Mouse (Mus musculus): ENCODE measurements around the gene Lsm2. TPM values are rescaled to one million over a fixed set of nuclear protein-coding genes. Genes with fewer than 3 reads are reported as not detected.
"Not testable (repeated sequence)": the region's sequence is repeated elsewhere in the genome, so short reads cannot be mapped to it uniquely, and the experiment has no call there.

The Lsm2 gene
- total RNA-seq, 2 experiments from 2014 or later: 35.9 to 38.5 TPM

DNA sequence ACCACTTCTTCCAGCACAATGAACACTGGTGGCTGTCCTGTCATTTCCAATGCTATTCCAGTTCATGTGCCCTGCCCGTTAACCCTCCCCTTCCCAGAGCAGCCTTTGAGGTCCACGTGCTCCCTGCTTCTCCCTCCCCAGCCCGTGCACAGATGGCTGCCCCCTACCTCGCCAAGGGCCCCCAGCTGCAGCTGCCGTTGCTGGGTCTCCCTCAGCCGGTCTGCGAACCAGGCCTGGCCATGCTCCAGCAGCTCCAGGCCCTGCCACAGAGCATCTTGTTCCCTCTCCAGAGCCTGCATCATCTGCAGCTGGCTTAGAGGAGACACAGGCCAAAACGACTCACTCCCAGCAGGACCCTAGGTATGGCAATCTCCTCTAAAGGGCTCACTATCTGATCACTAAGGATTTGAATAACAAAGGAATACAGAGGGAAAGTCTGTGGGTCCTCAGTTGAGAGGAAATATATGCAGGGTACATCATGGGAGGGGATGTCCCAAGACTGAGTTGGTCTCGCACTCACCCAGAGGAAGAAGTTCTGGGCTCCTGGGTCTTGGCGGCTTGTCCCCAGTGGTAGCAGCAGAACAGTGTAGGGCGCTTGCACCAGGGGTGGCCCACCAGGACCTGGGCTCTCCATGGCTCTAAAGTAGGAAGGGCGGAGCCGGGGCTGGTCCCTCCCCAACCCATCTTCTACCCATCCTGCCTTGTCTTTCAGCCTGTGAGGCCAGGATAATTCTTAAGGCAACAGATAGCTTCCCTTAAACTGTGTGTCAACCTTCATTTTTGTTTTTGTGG lies 45.8 kb downstream of the Lsm2 start, which contains the start of gene Sapcd1:
Gene Sapcd1, minus strand, starts transcription at position 740 of the 792 bp plus-strand sequence.
- DNase-seq: peak; percentile 96
- intact Hi-C loops (cut with DNase I): no loop called here

DNA sequence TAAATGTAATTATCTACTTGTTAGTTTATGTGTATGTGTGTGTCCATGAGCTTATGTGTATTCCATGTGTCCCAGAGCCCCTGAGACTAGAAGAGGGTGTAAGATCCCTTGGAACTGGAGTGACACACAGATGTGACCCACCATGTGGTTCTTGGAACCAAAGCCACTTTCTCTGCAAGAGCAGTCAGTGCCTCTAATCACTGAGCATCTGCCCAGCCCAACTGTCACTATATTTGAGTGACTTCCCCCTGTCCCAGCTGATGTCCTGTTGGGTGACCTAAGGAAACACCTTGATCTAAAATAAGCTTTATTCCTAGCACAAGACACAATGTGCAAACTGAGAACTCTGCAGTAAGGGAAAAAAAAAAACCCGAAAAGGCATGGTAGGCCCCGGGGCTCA lies 46.7 kb downstream of the Lsm2 start:
- intact Hi-C loops (cut with DNase I): no loop called here
- no peak for DNase-seq

DNA sequence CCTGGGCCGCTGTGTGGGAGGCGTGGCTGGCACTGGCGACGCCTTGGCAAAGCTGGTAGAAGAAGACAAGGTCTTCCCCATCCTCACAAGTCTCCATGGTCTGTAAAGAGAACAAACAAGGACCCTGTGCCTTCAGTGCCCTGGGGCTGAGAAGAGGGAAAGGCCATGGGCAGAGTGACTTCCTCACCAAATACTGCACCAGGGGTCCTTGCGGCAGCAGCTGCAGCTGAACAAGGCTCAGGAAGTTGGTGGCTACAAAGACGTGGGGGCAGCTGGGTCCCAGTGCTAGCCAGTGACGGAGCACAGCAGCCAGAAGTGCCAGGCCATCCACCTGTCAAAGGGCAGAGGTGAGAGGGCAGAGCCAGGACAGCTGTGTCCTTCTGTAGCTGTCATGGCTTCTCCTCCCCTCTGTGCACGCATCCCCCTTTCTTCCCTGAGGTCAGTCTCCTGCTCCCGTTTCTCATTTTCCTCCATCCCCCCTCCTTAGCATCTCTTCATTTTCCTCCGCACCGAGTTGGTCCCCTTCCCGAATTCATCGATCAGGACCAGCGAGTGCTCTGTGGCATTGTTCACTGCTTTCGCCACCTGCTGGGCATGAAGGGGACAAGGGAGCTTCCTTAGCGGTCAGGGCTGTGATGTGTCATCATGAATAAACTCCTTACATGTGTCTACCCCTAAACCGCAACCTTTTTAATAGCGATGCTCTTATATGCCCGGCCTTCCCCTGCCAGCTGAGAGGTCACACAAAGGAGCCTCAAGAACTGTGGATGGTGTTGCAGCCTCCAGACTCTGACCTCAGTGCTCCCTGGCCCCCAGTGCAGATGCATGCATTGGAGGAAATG lies 48.2 kb downstream of the Lsm2 start:
- no peak for DNase-seq
- intact Hi-C loops (cut with DNase I): no loop called here

GRCm38 (mm10) chr17:35031272-35031671 lies 49.6 kb downstream of the Lsm2 start:
- DNase-seq: no peak
- intact Hi-C loops (cut with DNase I): no loop called here

- intact Hi-C loops (cut with DNase I): no loop called here
- no peak for DNase-seq
Measured at GRCm38 (mm10) chr17:35031880-35032279, 50.2 kb downstream of the Lsm2 start.

DNA sequence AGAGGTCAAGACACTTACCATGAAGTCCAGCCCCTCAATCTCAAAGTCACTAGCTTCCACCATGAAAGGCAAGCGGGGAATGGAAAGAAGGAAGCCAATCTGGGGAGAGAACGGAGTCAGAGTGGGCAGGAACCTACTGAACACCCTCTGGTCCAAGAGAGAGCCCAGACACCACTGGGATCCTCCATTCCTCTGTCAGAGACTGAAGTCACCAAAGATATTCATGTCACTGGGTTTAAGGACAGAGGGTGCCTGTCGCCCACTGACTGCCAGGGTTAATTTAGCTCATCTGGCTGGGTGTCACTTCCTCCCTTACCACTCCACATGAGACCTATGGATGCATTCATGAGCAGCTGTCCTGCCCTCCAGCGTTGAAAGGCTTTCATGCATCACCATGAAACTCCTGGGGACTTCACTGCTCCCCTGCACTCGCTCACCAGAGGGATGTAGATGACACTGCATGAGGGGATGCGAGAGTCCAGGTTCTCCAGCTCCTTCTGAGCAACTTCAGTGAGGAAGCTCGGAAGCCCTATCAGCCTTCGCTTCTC lies 50.7 kb downstream of the Lsm2 start:
- intact Hi-C loops (cut with DNase I): no loop called here
- DNase-seq: no peak

DNA sequence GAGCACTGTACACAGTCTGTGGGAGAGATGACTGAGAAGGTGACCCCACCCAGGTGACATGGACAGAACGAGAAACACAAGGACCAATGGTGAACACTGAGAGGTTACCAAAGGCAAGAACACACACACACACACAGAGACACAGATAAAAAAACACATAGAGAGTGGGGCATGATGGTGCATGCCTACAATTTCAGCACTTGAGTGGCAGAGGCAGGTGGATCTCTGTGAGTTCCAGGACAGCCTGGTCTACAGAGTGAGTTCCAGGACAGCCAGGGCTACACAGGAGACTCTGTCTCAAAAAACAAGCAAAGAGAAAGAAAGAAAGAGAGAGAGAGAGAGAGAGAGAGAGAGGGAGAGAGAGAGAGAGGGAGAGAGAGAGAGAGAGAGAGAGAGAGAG lies 52.0 kb downstream of the Lsm2 start:
- intact Hi-C loops (cut with DNase I); DNase-seq: not testable (repeated sequence)

- DNase-seq: no peak
Measured at GRCm38 (mm10) chr17:35034896-35035295, 53.2 kb downstream of the Lsm2 start.

More at GRCm38 (mm10) chr17:35034896-35035295, 53.2 kb downstream of the Lsm2 start:
- intact Hi-C loops (cut with DNase I): no loop called here

Other genes starting within 250 kb of the Lsm2 start
- 1 to 10 TPM; 4.4 TPM for gene C4b, start 238.0 kb upstream of the Lsm2 start, total RNA-seq (2021)
- gene Cyp21a1, start 177.3 kb upstream of the Lsm2 start, total RNA-seq (2021): not detected
- 10 to 100 TPM; 47.9 to 48.2 TPM for gene Stk19, start 144.9 kb upstream of the Lsm2 start, total RNA-seq (2021)
- gene Dxo, start 144.8 kb upstream of the Lsm2 start, total RNA-seq (2021): 10 to 100 TPM; 33.8 to 38.1 TPM
- gene Skiv2l, start 131.7 kb upstream of the Lsm2 start, total RNA-seq (2021): 10 to 100 TPM; 68.5 to 74.7 TPM
- 10 to 100 TPM; 31.7 to 32.8 TPM for gene Nelfe, start 131.5 kb upstream of the Lsm2 start, total RNA-seq (2021)
- gene Cfb, start 119.3 kb upstream of the Lsm2 start, total RNA-seq (2021): under 1 TPM; 0.28 to 0.66 TPM
- 10 to 100 TPM; 35.4 to 38.3 TPM for gene Zbtb12, start 102.4 kb upstream of the Lsm2 start, total RNA-seq (2021)
- gene Gm20547, start 99.8 kb upstream of the Lsm2 start, total RNA-seq (2021): not detected
- gene C2, start 83.6 kb upstream of the Lsm2 start, total RNA-seq (2021): 1 to 10 TPM; 2.1 to 3.2 TPM
- 100 to 1,000 TPM; 232 to 251 TPM for gene Ehmt2, start 83.4 kb upstream of the Lsm2 start, total RNA-seq (2021)
- under 1 TPM in 1 of 2 experiments, not detected in 1; 0.20 TPM for gene Slc44a4, start 67.4 kb upstream of the Lsm2 start, total RNA-seq (2021)
- gene Neu1, start 50.6 kb upstream of the Lsm2 start, total RNA-seq (2021): 10 to 100 TPM; 18.8 to 19.1 TPM
- gene Hspa1b, start 22.6 kb upstream of the Lsm2 start, total RNA-seq (2021): 1 to 10 TPM; 1.6 to 2.3 TPM
- gene Gm20481, start 11.9 kb upstream of the Lsm2 start, total RNA-seq (2021): not detected
- gene Hspa1a, start 9.7 kb upstream of the Lsm2 start, total RNA-seq (2021): 1 to 10 TPM; 3.1 to 5.2 TPM
- under 1 TPM in 1 of 2 experiments, not detected in 1; 0.22 TPM for gene Hspa1l, start 9.2 kb upstream of the Lsm2 start, total RNA-seq (2021)
- gene Vars, start 19.1 kb downstream of the Lsm2 start, total RNA-seq (2021): 10 to 100 TPM; 91.0 to 94.3 TPM
- under 1 TPM; 0.12 to 0.16 TPM for gene Vwa7, start 34.7 kb downstream of the Lsm2 start, total RNA-seq (2021)
- gene Sapcd1, start 46.2 kb downstream of the Lsm2 start, total RNA-seq (2021): under 1 TPM; 0.98 to 0.99 TPM
- 1 to 10 TPM; 2.0 to 3.2 TPM for gene Msh5, start 64.9 kb downstream of the Lsm2 start, total RNA-seq (2021)
- gene Clic1, start 68.1 kb downstream of the Lsm2 start, total RNA-seq (2021): 10 to 100 TPM; 20.2 to 20.3 TPM
- 100 to 1,000 TPM; 101 to 115 TPM for gene Ddah2, start 77.2 kb downstream of the Lsm2 start, total RNA-seq (2021)
- not detected for gene Ly6g6c, start 83.5 kb downstream of the Lsm2 start, total RNA-seq (2021)
- not detected for gene Mpig6b, start 84.3 kb downstream of the Lsm2 start, total RNA-seq (2021)
- gene Ly6g6e, start 95.0 kb downstream of the Lsm2 start, total RNA-seq (2021): 1 to 10 TPM; 2.8 to 3.4 TPM
- not detected for gene Ly6g6d, start 96.2 kb downstream of the Lsm2 start, total RNA-seq (2021)
- not detected for gene Ly6g6f, start 103.7 kb downstream of the Lsm2 start, total RNA-seq (2021)
- 10 to 100 TPM; 66.7 to 73.6 TPM for gene Abhd16a, start 107.4 kb downstream of the Lsm2 start, total RNA-seq (2021)
- not detected for gene Ly6g5c, start 126.4 kb downstream of the Lsm2 start, total RNA-seq (2021)
- gene Ly6g5b, start 133.6 kb downstream of the Lsm2 start, total RNA-seq (2021): 1 to 10 TPM in 1 of 2 experiments, under 1 TPM in 1; 0.81 to 2.3 TPM
- gene Gpank1, start 139.6 kb downstream of the Lsm2 start, total RNA-seq (2021): 10 to 100 TPM; 10.7 to 12.1 TPM
- gene Csnk2b, start 140.2 kb downstream of the Lsm2 start, total RNA-seq (2021): 100 to 1,000 TPM; 210 to 214 TPM
- gene D17H6S53E, start 144.5 kb downstream of the Lsm2 start, total RNA-seq (2021): 10 to 100 TPM; 19.8 to 20.1 TPM
- under 1 TPM in 1 of 2 experiments, not detected in 1; 0.52 TPM for gene Apom, start 150.2 kb downstream of the Lsm2 start, total RNA-seq (2021)
- gene Bag6, start 153.3 kb downstream of the Lsm2 start, total RNA-seq (2021): 100 to 1,000 TPM; 395 to 410 TPM
- gene Prrc2a, start 183.0 kb downstream of the Lsm2 start, total RNA-seq (2021): 100 to 1,000 TPM; 311 to 315 TPM
- 1 to 10 TPM; 2.5 to 3.6 TPM for gene Aif1, start 194.2 kb downstream of the Lsm2 start, total RNA-seq (2021)
- gene Lst1, start 206.6 kb downstream of the Lsm2 start, total RNA-seq (2021): 10 to 100 TPM; 12.3 to 17.6 TPM
- under 1 TPM; 0.77 to 0.88 TPM for gene Ltb, start 212.6 kb downstream of the Lsm2 start, total RNA-seq (2021)
- under 1 TPM in 1 of 2 experiments, not detected in 1; 0.52 TPM for gene Tnf, start 220.1 kb downstream of the Lsm2 start, total RNA-seq (2021)
- 1 to 10 TPM in 1 of 2 experiments, under 1 TPM in 1; 0.82 to 1.0 TPM for gene Lta, start 223.5 kb downstream of the Lsm2 start, total RNA-seq (2021)
- not detected for gene Gm16181, start 239.0 kb downstream of the Lsm2 start, total RNA-seq (2021)

All from left cerebral cortex, postnatal 4 days (tissue).